Mouse (Mus musculus): ENCODE data around the gene Dtx2. TPM values are rescaled to one million over a fixed set of nuclear protein-coding genes. Genes with fewer than 3 reads are reported as not detected.

Dtx2 gene
- polyA plus RNA-seq, 1 experiment: 75.3 TPM

DNA sequence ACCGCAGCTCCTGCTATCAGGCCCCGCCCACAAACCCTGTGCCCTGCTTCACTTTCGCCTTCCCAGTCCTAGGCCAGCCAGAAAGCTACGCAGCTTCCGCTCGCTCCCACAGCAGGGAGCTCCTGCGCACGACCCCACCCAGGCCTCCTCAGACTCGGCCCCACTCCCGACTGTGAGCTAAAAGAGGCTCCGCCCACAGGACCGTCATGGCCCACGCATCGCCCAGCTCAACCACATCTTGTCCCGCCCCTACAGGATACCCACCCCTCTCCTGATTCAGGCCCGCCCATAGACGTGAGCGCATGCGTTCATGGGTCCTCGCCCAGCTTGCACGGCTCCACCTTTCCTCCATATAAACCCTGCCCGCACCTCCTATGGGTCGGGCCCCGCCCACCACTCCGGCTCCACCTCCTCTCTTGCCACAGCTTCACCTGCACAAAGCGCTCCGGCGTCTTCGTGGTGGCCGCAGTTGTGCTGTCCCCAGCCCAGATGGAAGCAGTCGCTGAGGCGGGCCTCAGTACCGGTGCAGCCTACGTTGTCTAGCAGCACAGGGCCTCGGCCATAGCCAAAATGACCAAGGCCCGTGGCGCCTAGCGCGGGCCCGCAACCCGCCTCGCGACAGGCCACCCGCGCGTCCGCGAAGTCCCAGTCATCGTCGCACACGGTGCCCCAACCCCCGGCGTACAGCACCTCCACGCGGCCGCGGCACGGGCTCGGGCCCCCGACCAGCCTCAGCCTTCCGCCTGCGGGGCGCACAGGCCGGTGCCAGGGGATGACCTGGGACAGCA, 31.9 kb upstream of the Dtx2 start:
- TF ChIP-seq CTCF (IDR thresholded peaks at IDR 0.05; ENCODE audit: borderline replicate concordance, control insufficient read depth, extremely low read depth, insufficient read depth, low read length, poor library complexity) (0 out of 2 replicates have a peak, but pooled peaks have one; percentile 33), POLR2A (IDR thresholded peaks at IDR 0.05; ENCODE audit: control insufficient read depth, extremely low read depth, insufficient read depth, low read length, poor library complexity) (peak; percentile 87)
- H3K27me3 ChIP-seq (ENCODE audit: control insufficient read depth, insufficient read depth, low read length): no peaks in the 10 kb centered on the region
- DNase-seq: peak; percentile 98
- H3K27ac ChIP-seq (ENCODE audit: control insufficient read depth, insufficient read depth, low read length): peak overlapping the region; percentile 29
- peaks cover 25% of the 10 kb centered on the region for H3K4me1 ChIP-seq (replicated peaks; ENCODE audit: control insufficient read depth, insufficient read depth, low read length)
- H3K36me3 ChIP-seq (ENCODE audit: control insufficient read depth, insufficient read depth, low read length): no peaks in the 10 kb centered on the region
- WGBS: under 1% methylated on average over 64 of the region's 64 CpGs
- peak overlapping the region; percentile 45 for H3K4me3 ChIP-seq (ENCODE audit: control insufficient read depth, insufficient read depth, low read length)

DNA sequence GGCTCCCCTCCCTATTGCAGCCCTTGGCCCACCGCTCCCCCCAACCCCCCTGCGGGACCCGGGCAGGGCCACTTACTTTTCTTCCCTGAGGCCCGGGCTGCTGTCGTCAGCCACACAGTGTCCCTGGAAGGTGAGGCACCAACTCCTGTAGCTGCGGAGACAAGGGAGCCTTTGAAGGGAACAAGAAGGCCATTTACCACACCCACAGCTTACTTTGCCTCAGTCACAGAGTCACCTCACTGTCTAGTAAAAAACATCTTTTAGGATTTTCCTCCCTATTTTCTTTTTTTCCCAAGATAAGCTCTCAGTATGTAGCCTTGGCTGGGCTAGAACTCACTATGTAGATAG, 31.3 kb upstream of the Dtx2 start:
- Histone ChIP-seq H3K36me3 (ENCODE audit: control insufficient read depth, insufficient read depth, low read length) (no peaks in the 10 kb centered on the region), H3K4me3 (ENCODE audit: control insufficient read depth, insufficient read depth, low read length) (peak overlapping the region; percentile 45), H3K27ac (ENCODE audit: control insufficient read depth, insufficient read depth, low read length) (peak overlapping the region; percentile 11; the same call in 1 of the 2 replicates), H3K27me3 (ENCODE audit: control insufficient read depth, insufficient read depth, low read length) (no peaks in the 10 kb centered on the region), H3K4me1 (replicated peaks; ENCODE audit: control insufficient read depth, insufficient read depth, low read length) (peaks cover 20% of the 10 kb centered on the region)
- WGBS: 7% methylated on average over 6 of the region's 6 CpGs
- TF ChIP-seq CTCF (IDR thresholded peaks at IDR 0.05; ENCODE audit: borderline replicate concordance, control insufficient read depth, extremely low read depth, insufficient read depth, low read length, poor library complexity): no peak
- no peak for TF ChIP-seq POLR2A (IDR thresholded peaks at IDR 0.05; ENCODE audit: control insufficient read depth, extremely low read depth, insufficient read depth, low read length, poor library complexity)
- DNase-seq: no peak

DNA sequence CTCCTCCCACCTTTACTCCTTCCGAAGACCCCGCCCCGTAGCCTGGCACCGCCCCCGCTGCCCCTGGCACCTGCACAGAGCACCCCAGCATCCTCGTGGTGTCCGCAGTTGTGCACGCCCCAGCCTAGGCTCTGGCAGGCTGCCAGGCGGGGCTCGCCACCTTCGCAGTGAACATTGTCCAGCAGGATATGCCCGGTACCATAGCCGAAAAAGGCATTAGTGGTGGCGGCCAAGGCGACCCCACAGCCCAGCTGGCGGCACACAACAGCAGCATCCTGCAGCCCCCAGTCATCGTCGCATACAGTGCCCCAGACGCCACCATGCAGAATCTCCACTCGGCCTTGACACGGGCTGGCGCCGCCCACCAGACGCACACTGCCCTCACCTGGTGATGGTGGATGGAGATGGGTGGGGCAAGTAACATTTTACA, 29.1 kb upstream of the Dtx2 start:
- Histone ChIP-seq H3K27ac (ENCODE audit: control insufficient read depth, insufficient read depth, low read length) (no peak overlapping the region), H3K27me3 (ENCODE audit: control insufficient read depth, insufficient read depth, low read length) (no peaks in the 10 kb centered on the region), H3K4me1 (replicated peaks; ENCODE audit: control insufficient read depth, insufficient read depth, low read length) (peaks cover 20% of the 10 kb centered on the region), H3K36me3 (ENCODE audit: control insufficient read depth, insufficient read depth, low read length) (no peaks in the 10 kb centered on the region), H3K4me3 (ENCODE audit: control insufficient read depth, insufficient read depth, low read length) (no peak overlapping the region)
- TF ChIP-seq CTCF (IDR thresholded peaks at IDR 0.05; ENCODE audit: borderline replicate concordance, control insufficient read depth, extremely low read depth, insufficient read depth, low read length, poor library complexity) (no peak), POLR2A (IDR thresholded peaks at IDR 0.05; ENCODE audit: control insufficient read depth, extremely low read depth, insufficient read depth, low read length, poor library complexity) (no peak)
- 43% methylated on average over 24 of the region's 24 CpGs for WGBS
- DNase-seq: no peak

DNA sequence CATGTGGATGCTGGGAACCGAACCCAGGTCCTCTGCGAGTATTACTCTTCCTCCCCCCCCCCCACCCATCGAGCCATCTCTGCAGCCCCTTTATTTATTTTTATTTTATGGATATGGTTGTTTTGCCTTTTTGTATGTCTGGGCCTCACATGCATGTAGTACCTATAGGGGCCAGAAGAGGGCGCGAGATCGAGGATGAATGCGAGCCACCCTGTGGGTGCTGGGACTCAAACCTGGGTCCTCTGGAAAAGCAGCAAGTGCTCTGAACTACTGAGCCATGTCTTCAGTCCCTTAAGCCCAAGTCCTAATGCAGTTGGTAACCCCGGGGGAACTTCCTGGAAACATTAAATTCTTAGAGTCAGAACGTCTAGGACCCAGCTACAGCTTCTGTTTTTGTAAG, 27.7 kb upstream of the Dtx2 start:
- TF ChIP-seq CTCF (IDR thresholded peaks at IDR 0.05; ENCODE audit: borderline replicate concordance, control insufficient read depth, extremely low read depth, insufficient read depth, low read length, poor library complexity): peak; percentile 74; the same call in 1 of the 2 replicates
- TF ChIP-seq POLR2A (IDR thresholded peaks at IDR 0.05; ENCODE audit: control insufficient read depth, extremely low read depth, insufficient read depth, low read length, poor library complexity): no peak
- Histone ChIP-seq H3K27me3 (ENCODE audit: control insufficient read depth, insufficient read depth, low read length) (no peaks in the 10 kb centered on the region), H3K4me1 (replicated peaks; ENCODE audit: control insufficient read depth, insufficient read depth, low read length) (peaks cover 10% of the 10 kb centered on the region), H3K36me3 (ENCODE audit: control insufficient read depth, insufficient read depth, low read length) (no peaks in the 10 kb centered on the region), H3K27ac (ENCODE audit: control insufficient read depth, insufficient read depth, low read length) (no peak overlapping the region), H3K4me3 (ENCODE audit: control insufficient read depth, insufficient read depth, low read length) (no peak overlapping the region)
- DNase-seq: peak; percentile 35
- WGBS: 70% methylated on average over 9 of the region's 9 CpGs

DNA sequence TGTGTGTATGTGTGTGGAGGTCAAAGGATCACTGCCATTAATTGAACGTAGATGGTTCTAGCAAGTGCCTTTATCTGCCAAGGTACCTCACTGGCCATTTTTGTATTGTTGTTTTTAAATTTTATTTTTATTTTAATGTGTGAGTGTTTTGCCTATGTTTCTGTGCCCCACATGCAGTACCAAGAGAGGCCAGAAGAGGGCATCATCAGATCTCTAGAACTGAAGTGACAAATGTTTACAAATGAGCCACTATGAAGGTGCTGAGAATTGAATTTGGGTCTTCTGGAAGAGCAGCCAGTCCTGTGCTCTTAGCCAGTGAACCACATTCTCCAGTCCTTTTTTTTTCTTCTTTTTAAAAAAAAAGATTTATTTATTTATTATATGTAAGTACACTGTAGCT, 25.8 kb upstream of the Dtx2 start:
- 73% methylated on average over 1 of the region's 1 CpGs for WGBS
- no peaks in the 10 kb centered on the region for H3K27me3 ChIP-seq (ENCODE audit: control insufficient read depth, insufficient read depth, low read length)
- H3K36me3 ChIP-seq (ENCODE audit: control insufficient read depth, insufficient read depth, low read length): no peaks in the 10 kb centered on the region
- H3K4me1 ChIP-seq (replicated peaks; ENCODE audit: control insufficient read depth, insufficient read depth, low read length): peaks cover 4% of the 10 kb centered on the region; the same call in 1 of the 2 replicates
- no peak for TF ChIP-seq POLR2A (IDR thresholded peaks at IDR 0.05; ENCODE audit: control insufficient read depth, extremely low read depth, insufficient read depth, low read length, poor library complexity)
- TF ChIP-seq CTCF (IDR thresholded peaks at IDR 0.05; ENCODE audit: borderline replicate concordance, control insufficient read depth, extremely low read depth, insufficient read depth, low read length, poor library complexity): no peak
- H3K4me3 ChIP-seq (ENCODE audit: control insufficient read depth, insufficient read depth, low read length): no peak overlapping the region
- peak; percentile 70 for DNase-seq
- no peak overlapping the region for H3K27ac ChIP-seq (ENCODE audit: control insufficient read depth, insufficient read depth, low read length)

DNA sequence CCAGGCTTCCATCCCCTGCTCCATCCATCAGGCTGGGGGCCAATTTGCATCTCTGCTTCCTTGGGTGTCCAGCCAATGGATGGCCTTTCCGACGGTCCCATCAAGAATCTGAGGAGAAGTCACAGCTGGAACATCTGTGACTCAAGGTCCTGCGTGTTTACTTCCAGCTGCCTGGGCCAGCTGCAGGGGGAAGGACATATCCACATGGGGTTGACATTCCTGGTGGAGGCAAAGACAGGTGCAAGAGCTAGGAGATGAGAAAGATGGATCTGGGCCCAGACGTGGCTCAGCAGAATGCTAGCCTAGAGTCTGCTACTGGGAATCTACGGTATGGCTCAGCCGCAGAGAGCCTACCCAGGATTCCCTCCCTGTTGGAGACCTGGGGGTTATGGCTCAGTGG, 24.4 kb upstream of the Dtx2 start:
- no peak for TF ChIP-seq CTCF (IDR thresholded peaks at IDR 0.05; ENCODE audit: borderline replicate concordance, control insufficient read depth, extremely low read depth, insufficient read depth, low read length, poor library complexity)
- no peak for TF ChIP-seq POLR2A (IDR thresholded peaks at IDR 0.05; ENCODE audit: control insufficient read depth, extremely low read depth, insufficient read depth, low read length, poor library complexity)

More for the DNA sequence above, 24.4 kb upstream of the Dtx2 start:
- DNase-seq: no peak
- Histone ChIP-seq H3K4me1 (replicated peaks; ENCODE audit: control insufficient read depth, insufficient read depth, low read length) (peaks cover 4% of the 10 kb centered on the region; the same call in 1 of the 2 replicates), H3K27me3 (ENCODE audit: control insufficient read depth, insufficient read depth, low read length) (no peaks in the 10 kb centered on the region), H3K36me3 (ENCODE audit: control insufficient read depth, insufficient read depth, low read length) (no peaks in the 10 kb centered on the region), H3K4me3 (ENCODE audit: control insufficient read depth, insufficient read depth, low read length) (no peak overlapping the region), H3K27ac (ENCODE audit: control insufficient read depth, insufficient read depth, low read length) (no peak overlapping the region)
- 89% methylated on average over 6 of the region's 6 CpGs for WGBS
